Mouse (Mus musculus): ENCODE measurements around the gene Mutyh. TPM values are rescaled to one million over a fixed set of nuclear protein-coding genes. Genes with fewer than 3 reads are reported as not detected.
"Not testable (repeated sequence)": the region's sequence is repeated elsewhere in the genome, so short reads cannot be mapped to it uniquely, and the experiment has no call there.

Mutyh gene
- polyA plus RNA-seq, 1 experiment from 2014 or later, result 12.3 TPM

GRCm38 (mm10) chr4:116830070-116830368, 22.5 kb downstream of the Mutyh start:
- Histone ChIP-seq H3K9me3 (ENCODE audit: control insufficient read depth, low read length) (no peaks in the 10 kb centered on the region), H3K27me3 (replicated peaks; ENCODE audit: control insufficient read depth, insufficient read depth, low read length) (no peaks in the 10 kb centered on the region), H3K4me2 (ENCODE audit: low read length) (no peak overlapping the region), H3K4me3 (ENCODE audit: low read depth, low read length) (no peak overlapping the region), H3K4me1 (replicated peaks; ENCODE audit: control insufficient read depth, insufficient read depth, low read length) (peaks cover 4% of the 10 kb centered on the region; the same call in 1 of the 2 replicates), H3K36me3 (ENCODE audit: control insufficient read depth, insufficient read depth, low read length) (no peaks in the 10 kb centered on the region), H3K27ac (ENCODE audit: low read depth) (no peak overlapping the region), H3K9ac (ENCODE audit: low read length) (no peak overlapping the region)
- DNase-seq (ENCODE audit: low spot score) (no peak), ATAC-seq (replicated peaks; ENCODE audit: low FRiP score, low TSS enrichment, low read depth) (no peak)
- WGBS, result 22% methylated on average over 6 of the region's 6 CpGs

DNA sequence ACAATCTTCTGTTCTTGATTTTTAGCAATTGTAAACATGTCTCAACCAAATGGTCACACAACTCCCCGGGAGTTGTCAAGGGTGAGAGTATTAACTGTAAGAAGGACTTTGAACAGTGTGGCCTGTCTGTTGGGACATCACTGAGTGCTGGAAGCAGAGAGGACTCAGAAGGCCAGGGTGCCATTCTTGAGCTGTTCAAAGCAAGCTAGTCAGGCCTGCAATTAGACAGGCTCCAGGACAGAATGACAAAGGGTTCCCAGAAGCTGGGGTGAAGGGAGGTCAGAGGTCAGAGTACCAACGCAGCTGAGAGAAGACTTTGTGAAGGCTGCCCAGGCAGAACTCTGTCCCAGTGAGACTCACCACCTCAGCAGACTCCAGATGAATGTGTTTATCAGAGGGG, 31.5 kb downstream of the Mutyh start:
- no peak for DNase-seq (ENCODE audit: low spot score)
- 21% methylated on average over 2 of the region's 2 CpGs for WGBS

DNA sequence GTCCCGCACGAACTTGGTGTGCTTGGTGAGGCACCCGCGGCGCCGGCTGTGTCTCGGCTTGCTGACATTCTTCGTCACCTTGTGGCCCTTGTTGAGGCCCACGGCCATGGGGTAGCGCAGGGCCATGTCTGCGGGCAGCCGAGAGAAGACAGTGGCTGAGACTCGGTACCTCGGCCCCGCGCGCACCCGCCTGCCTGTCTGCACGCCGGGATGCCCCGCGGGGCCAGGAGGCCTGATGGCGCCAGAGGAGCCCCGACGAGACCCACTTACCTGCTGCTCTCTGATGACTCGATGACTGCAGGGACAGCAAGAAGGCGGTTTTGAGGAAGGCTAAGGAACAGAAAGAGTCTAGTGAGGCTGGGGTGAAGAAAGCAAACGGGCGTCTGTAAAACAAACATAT, 32.6 kb downstream of the Mutyh start:
- H3K4me2 ChIP-seq (ENCODE audit: low read length); DNase-seq (ENCODE audit: low spot score); H3K9me3 ChIP-seq (ENCODE audit: control insufficient read depth, low read length); H3K27ac ChIP-seq (ENCODE audit: low read depth); H3K4me1 ChIP-seq (replicated peaks; ENCODE audit: control insufficient read depth, insufficient read depth, low read length); H3K27me3 ChIP-seq (replicated peaks; ENCODE audit: control insufficient read depth, insufficient read depth, low read length); H3K9ac ChIP-seq (ENCODE audit: low read length); H3K4me3 ChIP-seq (ENCODE audit: low read depth, low read length); H3K36me3 ChIP-seq (ENCODE audit: control insufficient read depth, insufficient read depth, low read length); ATAC-seq (replicated peaks; ENCODE audit: low FRiP score, low TSS enrichment, low read depth): not testable (repeated sequence)
- 12% methylated on average over 19 of the region's 29 CpGs for WGBS

More for the DNA sequence above, 31.5 kb downstream of the Mutyh start:
- H3K36me3 ChIP-seq (ENCODE audit: control insufficient read depth, insufficient read depth, low read length), result no peaks in the 10 kb centered on the region
- no peak for ATAC-seq (replicated peaks; ENCODE audit: low FRiP score, low TSS enrichment, low read depth)
- H3K4me2 ChIP-seq (ENCODE audit: low read length), result no peak overlapping the region
- no peak overlapping the region for H3K4me3 ChIP-seq (ENCODE audit: low read depth, low read length)
- no peak overlapping the region for H3K27ac ChIP-seq (ENCODE audit: low read depth)
- H3K9me3 ChIP-seq (ENCODE audit: control insufficient read depth, low read length), result no peaks in the 10 kb centered on the region
- peaks cover 7% of the 10 kb centered on the region; the same call in 1 of the 2 replicates for H3K27me3 ChIP-seq (replicated peaks; ENCODE audit: control insufficient read depth, insufficient read depth, low read length)
- H3K4me1 ChIP-seq (replicated peaks; ENCODE audit: control insufficient read depth, insufficient read depth, low read length), result no peaks in the 10 kb centered on the region
- H3K9ac ChIP-seq (ENCODE audit: low read length), result no peak overlapping the region

DNA sequence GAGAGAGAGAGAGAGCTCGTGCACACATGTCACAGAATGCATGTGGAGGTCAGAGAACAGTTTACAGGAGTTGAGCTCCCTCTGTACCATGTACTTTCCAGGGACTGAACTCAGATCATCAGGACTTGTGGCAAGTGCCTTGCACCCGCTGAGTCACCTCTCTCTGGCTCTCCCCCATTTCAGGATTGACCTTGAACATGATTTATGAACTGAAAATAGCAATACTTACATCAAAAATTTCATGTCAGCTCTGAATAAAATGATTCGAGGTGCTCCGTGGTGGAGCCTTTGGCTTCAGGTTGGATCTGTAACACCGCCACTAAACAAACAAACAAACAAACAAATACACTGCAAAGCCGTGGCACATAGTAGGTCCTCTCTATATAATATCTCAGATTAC, 33.3 kb downstream of the Mutyh start:
- DNase-seq (ENCODE audit: low spot score), result no peak
- WGBS, result 83% methylated on average over 6 of the region's 6 CpGs
- H3K36me3 ChIP-seq (ENCODE audit: control insufficient read depth, insufficient read depth, low read length), result no peaks in the 10 kb centered on the region
- no peak overlapping the region for H3K4me2 ChIP-seq (ENCODE audit: low read length)
- no peaks in the 10 kb centered on the region for H3K4me1 ChIP-seq (replicated peaks; ENCODE audit: control insufficient read depth, insufficient read depth, low read length)
- no peak overlapping the region for H3K4me3 ChIP-seq (ENCODE audit: low read depth, low read length)
- ATAC-seq (replicated peaks; ENCODE audit: low FRiP score, low TSS enrichment, low read depth), result no peak
- peaks cover 7% of the 10 kb centered on the region; the same call in 1 of the 2 replicates for H3K27me3 ChIP-seq (replicated peaks; ENCODE audit: control insufficient read depth, insufficient read depth, low read length)
- H3K27ac ChIP-seq (ENCODE audit: low read depth), result no peak overlapping the region
- no peaks in the 10 kb centered on the region for H3K9me3 ChIP-seq (ENCODE audit: control insufficient read depth, low read length)
- H3K9ac ChIP-seq (ENCODE audit: low read length), result no peak overlapping the region

- no peak for DNase-seq (ENCODE audit: low spot score)
- H3K36me3 ChIP-seq (ENCODE audit: control insufficient read depth, insufficient read depth, low read length), result no peaks in the 10 kb centered on the region
- H3K4me1 ChIP-seq (replicated peaks; ENCODE audit: control insufficient read depth, insufficient read depth, low read length), result no peaks in the 10 kb centered on the region
- H3K9me3 ChIP-seq (ENCODE audit: control insufficient read depth, low read length), result no peaks in the 10 kb centered on the region
- no peak overlapping the region for H3K4me2 ChIP-seq (ENCODE audit: low read length)
- no peak overlapping the region for H3K4me3 ChIP-seq (ENCODE audit: low read depth, low read length)
- 97% methylated on average over 3 of the region's 3 CpGs for WGBS
- peaks cover 6% of the 10 kb centered on the region; the same call in 1 of the 2 replicates for H3K27me3 ChIP-seq (replicated peaks; ENCODE audit: control insufficient read depth, insufficient read depth, low read length)
- no peak for ATAC-seq (replicated peaks; ENCODE audit: low FRiP score, low TSS enrichment, low read depth)
- H3K27ac ChIP-seq (ENCODE audit: low read depth), result no peak overlapping the region
- no peak overlapping the region for H3K9ac ChIP-seq (ENCODE audit: low read length)
These were observed 36.8 kb downstream of the Mutyh start for GRCm38 (mm10) chr4:116844324-116844723.

- H3K4me1 ChIP-seq (replicated peaks; ENCODE audit: control insufficient read depth, insufficient read depth, low read length), result no peaks in the 10 kb centered on the region
- no peak overlapping the region for H3K27ac ChIP-seq (ENCODE audit: low read depth)
- no peak overlapping the region for H3K9ac ChIP-seq (ENCODE audit: low read length)
- WGBS, result 84% methylated on average over 3 of the region's 3 CpGs
- no peaks in the 10 kb centered on the region for H3K27me3 ChIP-seq (replicated peaks; ENCODE audit: control insufficient read depth, insufficient read depth, low read length)
- no peak overlapping the region for H3K4me3 ChIP-seq (ENCODE audit: low read depth, low read length)
- no peak overlapping the region for H3K4me2 ChIP-seq (ENCODE audit: low read length)
- DNase-seq (ENCODE audit: low spot score) (no peak), ATAC-seq (replicated peaks; ENCODE audit: low FRiP score, low TSS enrichment, low read depth) (no peak)
- H3K9me3 ChIP-seq (ENCODE audit: control insufficient read depth, low read length), result no peaks in the 10 kb centered on the region
- no peaks in the 10 kb centered on the region for H3K36me3 ChIP-seq (ENCODE audit: control insufficient read depth, insufficient read depth, low read length)
These were observed 42.4 kb downstream of the Mutyh start for GRCm38 (mm10) chr4:116849901-116850300.

DNA sequence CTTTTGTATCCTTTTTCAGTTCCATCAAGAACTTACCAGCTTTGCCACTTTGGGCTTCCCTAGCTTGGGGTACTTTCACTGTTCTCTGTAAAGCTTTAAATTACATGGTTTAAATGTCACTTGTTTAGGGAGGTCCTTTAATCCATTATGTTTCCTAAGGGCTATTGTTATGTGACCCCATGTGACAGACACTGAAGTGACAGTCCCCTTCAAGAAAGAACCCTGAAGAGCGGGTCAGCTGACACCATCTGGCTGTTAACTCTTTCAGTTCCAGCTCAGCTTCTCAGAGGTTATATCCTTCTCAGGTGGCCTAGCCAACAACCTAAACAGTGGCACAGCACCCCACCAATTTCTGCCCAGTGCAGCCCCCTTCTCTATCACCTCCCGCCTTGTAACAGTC, 46.8 kb downstream of the Mutyh start:
- Histone ChIP-seq H3K4me3 (ENCODE audit: low read depth, low read length) (no peak overlapping the region), H3K9ac (ENCODE audit: low read length) (no peak overlapping the region), H3K36me3 (ENCODE audit: control insufficient read depth, insufficient read depth, low read length) (no peaks in the 10 kb centered on the region), H3K27ac (ENCODE audit: low read depth) (no peak overlapping the region), H3K27me3 (replicated peaks; ENCODE audit: control insufficient read depth, insufficient read depth, low read length) (no peaks in the 10 kb centered on the region), H3K9me3 (ENCODE audit: control insufficient read depth, low read length) (no peaks in the 10 kb centered on the region), H3K4me1 (replicated peaks; ENCODE audit: control insufficient read depth, insufficient read depth, low read length) (no peaks in the 10 kb centered on the region), H3K4me2 (ENCODE audit: low read length) (no peak overlapping the region)
- ATAC-seq (replicated peaks; ENCODE audit: low FRiP score, low TSS enrichment, low read depth) (no peak), DNase-seq (ENCODE audit: low spot score) (no peak)
- WGBS, result 22% methylated on average over 2 of the region's 2 CpGs

DNA sequence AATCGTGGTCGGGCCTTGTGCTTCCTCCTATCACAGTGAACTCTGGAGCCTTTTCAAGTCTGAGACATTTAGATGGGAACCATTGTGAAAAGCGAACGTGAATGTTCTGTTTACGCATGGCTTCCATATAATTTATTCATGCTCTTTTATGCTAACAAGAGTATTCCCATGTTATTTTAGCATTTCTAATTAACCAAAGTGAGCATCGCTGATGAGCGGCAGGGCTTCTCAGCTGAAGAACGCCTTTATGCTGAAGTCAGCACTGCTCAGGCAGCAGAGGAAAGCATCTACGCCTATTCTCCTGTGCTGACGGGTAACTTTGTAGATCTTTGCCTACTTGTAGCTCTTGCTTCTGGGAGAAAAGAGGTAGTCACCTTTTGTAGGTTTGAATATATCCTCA, 49.7 kb downstream of the Mutyh start:
- Histone ChIP-seq H3K4me1 (replicated peaks; ENCODE audit: control insufficient read depth, insufficient read depth, low read length) (no peaks in the 10 kb centered on the region), H3K27me3 (replicated peaks; ENCODE audit: control insufficient read depth, insufficient read depth, low read length) (no peaks in the 10 kb centered on the region), H3K27ac (ENCODE audit: low read depth) (no peak overlapping the region), H3K9ac (ENCODE audit: low read length) (no peak overlapping the region), H3K9me3 (ENCODE audit: control insufficient read depth, low read length) (no peaks in the 10 kb centered on the region), H3K4me2 (ENCODE audit: low read length) (no peak overlapping the region), H3K4me3 (ENCODE audit: low read depth, low read length) (no peak overlapping the region), H3K36me3 (ENCODE audit: control insufficient read depth, insufficient read depth, low read length) (no peaks in the 10 kb centered on the region)
- DNase-seq (ENCODE audit: low spot score), result no peak
- no peak for ATAC-seq (replicated peaks; ENCODE audit: low FRiP score, low TSS enrichment, low read depth)
- WGBS, result 91% methylated on average over 10 of the region's 10 CpGs

- H3K36me3 ChIP-seq (ENCODE audit: control insufficient read depth, insufficient read depth, low read length), result no peaks in the 10 kb centered on the region
- 65% methylated on average over 5 of the region's 5 CpGs for WGBS
- H3K9me3 ChIP-seq (ENCODE audit: control insufficient read depth, low read length), result no peaks in the 10 kb centered on the region
- H3K4me2 ChIP-seq (ENCODE audit: low read length), result no peak overlapping the region
- DNase-seq (ENCODE audit: low spot score) (no peak), ATAC-seq (replicated peaks; ENCODE audit: low FRiP score, low TSS enrichment, low read depth) (no peak)
- H3K27me3 ChIP-seq (replicated peaks; ENCODE audit: control insufficient read depth, insufficient read depth, low read length), result no peaks in the 10 kb centered on the region
- H3K9ac ChIP-seq (ENCODE audit: low read length), result no peak overlapping the region
- H3K27ac ChIP-seq (ENCODE audit: low read depth), result no peak overlapping the region
- no peaks in the 10 kb centered on the region for H3K4me1 ChIP-seq (replicated peaks; ENCODE audit: control insufficient read depth, insufficient read depth, low read length)
- no peak overlapping the region for H3K4me3 ChIP-seq (ENCODE audit: low read depth, low read length)
These were observed 52.2 kb downstream of the Mutyh start for GRCm38 (mm10) chr4:116859711-116860110.

Measured in intestine, embryonic 14.5 days (tissue).